ENCODE assay signal across 19 mouse cellular contexts in genomic region chr5:112273746-112274463, GRCm38 (mm10). TPM values are rescaled to one million over a fixed set of nuclear protein-coding genes. Genes with fewer than 3 reads are reported as not detected.
DNase-seq lines count a peak whose midpoint lies in the region; ATAC-seq and TF ChIP-seq lines count a peak whose summit lies in the region.
"Had no signal": no experiment of that assay in that cellular context is flagged by ENCODE, and none has a peak within 500 bp of the region (broad histone marks: within the 10 kb centered on the region; RNA-seq: fewer than 3 reads in every experiment).

No protein-coding gene starts in this region.

- no peaks in the 10 kb centered on the region for H3K36me3 ChIP-seq in kidney, postnatal 0 days (ENCODE audit: insufficient read depth, low read length)
- H3K36me3 ChIP-seq: heart, embryonic 13.5 days; hindbrain, embryonic 10.5 days; limb, embryonic 10.5 days; liver, embryonic 13.5 days; midbrain, embryonic 10.5 days had no signal

- H3K4me1 ChIP-seq in kidney, postnatal 0 days (replicated peaks; ENCODE audit: insufficient read depth, low read length), result peaks cover 14% of the 10 kb centered on the region

- H3K27me3 ChIP-seq in kidney, postnatal 0 days (ENCODE audit: insufficient read depth, low read length), result no peaks in the 10 kb centered on the region

- ATAC-seq in kidney, postnatal 0 days (replicated peaks; ENCODE audit: low FRiP score, low read depth), result no peak
- peak; percentile 12 for ATAC-seq in activated CD4-positive, CD25-positive, alpha-beta regulatory T cell, adult 4 months

- DNase-seq in kidney, postnatal 0 days (ENCODE audit: low spot score), result peak; percentile 78
- no peak for DNase-seq in kidney, postnatal 4 days
- DNase-seq in CD4-positive helper T cell, adult 2 months (ENCODE audit: low read depth, low spot score), result peak; percentile 95
- DNase-seq in retina, embryonic 14.5 days (ENCODE audit: low spot score), result peak; percentile 22
- no peak for DNase-seq in left cerebral cortex, postnatal 4 days
- no peak for DNase-seq in right cerebral cortex, postnatal 14 days
- DNase-seq: adrenal gland, postnatal 36 days; gastrocnemius, postnatal 36 days; kidney, adult 11 months; layer of hippocampus, adult 9-11 months; liver, embryonic 13.5 days; lung, postnatal 14 days had no signal

- no peak overlapping the region for H3K4me3 ChIP-seq in kidney, postnatal 0 days (replicated peaks; ENCODE audit: low read depth, low read length)
- H3K4me3 ChIP-seq: heart, embryonic 13.5 days; hindbrain, embryonic 10.5 days; limb, embryonic 10.5 days; liver, embryonic 13.5 days; midbrain, embryonic 10.5 days had no signal

- H3K9ac ChIP-seq in kidney, postnatal 0 days (ENCODE audit: low read depth, low read length), result no peak overlapping the region
- H3K9ac ChIP-seq: heart, embryonic 13.5 days; liver, embryonic 13.5 days had no signal

- no peaks in the 10 kb centered on the region for H3K9me3 ChIP-seq in kidney, postnatal 0 days (replicated peaks; ENCODE audit: low read length)
- H3K9me3 ChIP-seq: heart, embryonic 13.5 days; hindbrain, embryonic 10.5 days; limb, embryonic 10.5 days; liver, embryonic 13.5 days; midbrain, embryonic 10.5 days had no signal

- H3K27ac ChIP-seq in kidney, postnatal 0 days, result no peak overlapping the region
- H3K27ac ChIP-seq: heart, embryonic 13.5 days; limb, embryonic 10.5 days; liver, embryonic 13.5 days; midbrain, embryonic 10.5 days; stomach, postnatal 0 days had no signal

- WGBS in kidney, postnatal 0 days, result 33% methylated on average over 2 of the region's 2 CpGs

- intact Hi-C loops in left cerebral cortex, postnatal 4 days (cut with DNase I), result no loop called here

- no peak for TF ChIP-seq CTCF in kidney, postnatal 0 days (IDR thresholded peaks at IDR 0.05; ENCODE audit: low read depth)

- no peak overlapping the region for H3K4me2 ChIP-seq in kidney, postnatal 0 days (ENCODE audit: low read length)
- H3K4me2 ChIP-seq: heart, embryonic 13.5 days; liver, embryonic 13.5 days had no signal

RNA-seq across cellular contexts. Expression of gene Tpst2, which starts 2.6 kb away (rescaled TPM):
- polyA plus RNA-seq in kidney, postnatal 0 days (2015; fragmentation: Nextera tagmentation; extraction: Ambion mirVana), result 63.8 and 65.5 TPM in 2 replicates
- polyA plus RNA-seq in activated CD4-positive, CD25-positive, alpha-beta regulatory T cell, adult 4 months (2017; shearing (Covaris generic)), result 10 to 100 TPM; 75.0 to 86.1 TPM
- 10 to 100 TPM; 25.5 to 28.8 TPM for total RNA-seq in left cerebral cortex, postnatal 4 days (2021)

RNA-seq across cellular contexts. Expression of gene Crybb1, which starts 18.3 kb away (rescaled TPM):
- polyA plus RNA-seq in kidney, postnatal 0 days (2015; fragmentation: Nextera tagmentation; extraction: Ambion mirVana), result 3.4 TPM in 2 replicates
- not detected for polyA plus RNA-seq in activated CD4-positive, CD25-positive, alpha-beta regulatory T cell, adult 4 months (2017; shearing (Covaris generic))
- 1 to 10 TPM; 3.5 to 5.6 TPM for total RNA-seq in left cerebral cortex, postnatal 4 days (2021)
- polyA plus RNA-seq: limb, embryonic 10.5 days; urinary bladder, adult 2 months had no signal

RNA-seq across cellular contexts. Expression of gene Cryba4, which starts 21.6 kb away (rescaled TPM):
- 0.58 and 0.64 TPM in 2 replicates for polyA plus RNA-seq in kidney, postnatal 0 days (2015; fragmentation: Nextera tagmentation; extraction: Ambion mirVana)
- not detected for polyA plus RNA-seq in activated CD4-positive, CD25-positive, alpha-beta regulatory T cell, adult 4 months (2017; shearing (Covaris generic))
- total RNA-seq in left cerebral cortex, postnatal 4 days (2021), result under 1 TPM; 0.50 to 0.54 TPM

RNA-seq across cellular contexts. Expression of gene Tfip11, which starts 52.3 kb away (rescaled TPM):
- polyA plus RNA-seq in kidney, postnatal 0 days (2015; fragmentation: Nextera tagmentation; extraction: Ambion mirVana), result 19.8 and 23.5 TPM in 2 replicates
- polyA plus RNA-seq in activated CD4-positive, CD25-positive, alpha-beta regulatory T cell, adult 4 months (2017; shearing (Covaris generic)), result 10 to 100 TPM; 11.8 to 18.4 TPM
- total RNA-seq in left cerebral cortex, postnatal 4 days (2021), result 10 to 100 TPM; 33.2 to 34.9 TPM

Comparison
In these comparisons a context has a peak if more than half of its experiments do, and no peak if none do; other contexts are left out.
1. DNase-seq: peak in kidney, postnatal 0 days (single experiment), CD4-positive helper T cell, adult 2 months (single experiment) and retina, embryonic 14.5 days (single experiment); none in kidney, postnatal 4 days (0 of 2), left cerebral cortex, postnatal 4 days (single experiment) and right cerebral cortex, postnatal 14 days (single experiment).